ENCODE assay signal across 15 mouse cellular contexts in genomic region chr8:94324071-94324470, GRCm38 (mm10). TPM values are rescaled to one million over a fixed set of nuclear protein-coding genes. Genes with fewer than 3 reads are reported as not detected.
DNase-seq lines count a peak whose midpoint lies in the region; ATAC-seq and TF ChIP-seq lines count a peak whose summit lies in the region.
"Had no signal": no experiment of that assay in that cellular context is flagged by ENCODE, and none has a peak within 500 bp of the region (broad histone marks: within the 10 kb centered on the region; RNA-seq: fewer than 3 reads in every experiment).

No protein-coding gene starts in this region.

- H3K27ac ChIP-seq in left cerebral cortex, adult 2 months = no peak overlapping the region
- no peak overlapping the region for H3K27ac ChIP-seq in layer of hippocampus, adult 2 months
- H3K27ac ChIP-seq: embryonic facial prominence, embryonic 15.5 days; kidney, postnatal 0 days; limb, embryonic 15.5 days had no signal

- no peak for TF ChIP-seq CTCF in left cerebral cortex, adult 2 months (IDR thresholded peaks at IDR 0.05)
- no peak for TF ChIP-seq CTCF in layer of hippocampus, adult 2 months (conservative IDR thresholded peaks at IDR 0.05)

- peak; percentile 28 for DNase-seq in 416B (ENCODE audit: low read depth)
- DNase-seq in B cell, adult 2 months = peak; percentile 43 to 50
- DNase-seq in cerebellum, adult 18-20 months = no peak
- no peak for DNase-seq in left cerebral cortex, adult 2 months (ENCODE audit: extremely low spot score in 1 of 2, low spot score in 2 of 2)
- no peak for DNase-seq in layer of hippocampus, adult 2 months (ENCODE audit: low spot score in 2 of 2)
- DNase-seq: adrenal gland, postnatal 10 days; right cerebral cortex, postnatal 14 days had no signal

- intact Hi-C loops in left cerebral cortex, adult 2 months (cut with DNase I) = no loop called here

- no peak overlapping the region for H3K4me3 ChIP-seq in left cerebral cortex, adult 2 months
- no peak overlapping the region for H3K4me3 ChIP-seq in layer of hippocampus, adult 2 months
- H3K4me3 ChIP-seq: embryonic facial prominence, embryonic 15.5 days; limb, embryonic 15.5 days had no signal

- ATAC-seq in activated CD4-positive, CD25-positive, alpha-beta regulatory T cell, adult 4 months = peak; percentile 40
- 0 out of 2 replicates have a peak, but pooled peaks have one; percentile 35 for ATAC-seq in megakaryocyte-erythroid progenitor cell, adult 5-6 weeks (replicated peaks; ENCODE audit: low FRiP score, low TSS enrichment, poor library complexity, severe bottlenecking)
- ATAC-seq: forebrain, embryonic 16.5 days; inflammation-experienced regulatory T-cells, adult 6 months had no signal

RNA-seq across cellular contexts. Expression of gene Slc12a3, which starts 4.9 kb away (rescaled TPM):
- not detected for polyA plus RNA-seq in activated CD4-positive, CD25-positive, alpha-beta regulatory T cell, adult 4 months (2017; shearing (Covaris generic))
- 0.12 and 1.8 TPM in 2 replicates for total RNA-seq in megakaryocyte-erythroid progenitor cell, adult 5-6 weeks (2014; fragmentation: Nextera tagmentation)
- not detected in 2 replicates for total RNA-seq in megakaryocyte-erythroid progenitor cell, adult 5-6 weeks (2017)
- under 1 TPM; 0.29 to 0.68 TPM for total RNA-seq in left cerebral cortex, adult 2 months (2021)
- 1 to 10 TPM in 1 of 2 experiments, under 1 TPM in 1; 0.54 to 1.0 TPM for total RNA-seq in layer of hippocampus, adult 2 months (2021)
- total RNA-seq: monocyte, adult 5-6 weeks had no signal
- polyA plus RNA-seq: limb, embryonic 15.5 days had no signal

Comparison
In these comparisons a context has a peak if more than half of its experiments do, and no peak if none do; other contexts are left out.
1. DNase-seq: peak in 416B (single experiment) and B cell, adult 2 months (2 of 2); none in cerebellum, adult 18-20 months (0 of 2), left cerebral cortex, adult 2 months (0 of 2) and layer of hippocampus, adult 2 months (0 of 2).